Mouse (Mus musculus) thymus, postnatal 14 days (tissue): ENCODE measurements around the gene Cd164.
A peak's percentile ranks its signal among the peaks of the same experiment; 100 is the strongest.

Experiments used
- DNase-seq: peaks from one replicate; pipeline ENCODE4 v3.0.0; 2021

The Cd164 gene

DNA sequence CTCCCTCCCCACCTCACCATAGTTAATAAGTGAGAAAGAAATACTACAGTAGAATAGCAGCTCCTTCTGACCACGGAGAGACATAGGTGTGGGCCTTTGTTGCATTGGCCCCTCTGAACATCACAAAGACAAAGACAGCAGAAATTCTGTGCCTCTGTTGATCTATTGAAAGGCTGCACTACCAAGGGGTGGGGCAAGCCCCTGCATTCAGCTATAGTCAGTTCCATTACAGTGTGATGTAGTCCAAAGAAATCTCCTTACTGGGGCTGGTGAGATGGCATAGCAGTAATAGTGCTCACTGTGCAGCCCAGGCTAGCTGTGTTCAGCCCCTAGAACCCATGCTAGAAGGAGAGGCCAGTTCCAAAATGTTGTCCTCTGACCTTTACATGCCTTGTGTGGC, 14.2 kb upstream of the Cd164 start:
- no peak for DNase-seq

DNA sequence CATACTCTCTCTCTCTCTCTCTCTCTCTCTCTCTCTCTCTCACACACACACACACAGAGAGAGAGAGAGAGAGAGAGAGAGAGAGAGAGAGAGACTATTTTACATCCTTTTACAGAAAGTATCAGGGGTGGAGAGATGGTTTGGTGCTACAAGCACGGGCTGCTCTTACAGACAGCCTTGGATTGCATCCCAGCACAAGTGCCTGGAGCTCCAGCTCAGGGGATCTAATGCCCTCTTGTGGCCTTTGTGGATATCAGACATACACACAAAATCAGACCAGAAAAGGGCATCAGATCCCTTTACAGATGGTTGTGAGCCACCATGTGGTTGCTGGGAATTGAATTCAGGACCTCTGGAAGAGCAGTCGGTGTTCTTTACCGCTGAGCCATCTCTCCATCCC, 13.8 kb upstream of the Cd164 start:
- DNase-seq: peak; percentile 73

DNA sequence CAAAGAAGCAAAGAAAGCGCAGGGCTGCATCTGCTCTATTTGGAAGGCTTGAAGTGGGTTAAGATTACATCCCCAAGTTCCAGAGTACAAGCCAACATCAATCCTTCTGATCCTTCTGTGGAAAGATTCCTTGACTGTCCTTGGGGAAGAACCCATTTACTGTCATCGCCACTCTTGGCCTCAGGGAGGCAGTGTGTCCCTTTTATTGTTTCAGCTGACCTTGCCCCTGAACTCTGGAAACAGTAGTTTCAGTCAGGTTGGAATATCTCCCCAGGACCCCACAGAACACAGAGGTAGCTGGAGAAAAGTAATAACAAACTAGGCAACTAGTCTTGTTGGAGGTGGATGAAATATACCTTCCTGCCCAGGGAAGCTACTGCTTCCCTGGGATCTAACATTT, 10.1 kb upstream of the Cd164 start:
- DNase-seq: peak; percentile 49

DNA sequence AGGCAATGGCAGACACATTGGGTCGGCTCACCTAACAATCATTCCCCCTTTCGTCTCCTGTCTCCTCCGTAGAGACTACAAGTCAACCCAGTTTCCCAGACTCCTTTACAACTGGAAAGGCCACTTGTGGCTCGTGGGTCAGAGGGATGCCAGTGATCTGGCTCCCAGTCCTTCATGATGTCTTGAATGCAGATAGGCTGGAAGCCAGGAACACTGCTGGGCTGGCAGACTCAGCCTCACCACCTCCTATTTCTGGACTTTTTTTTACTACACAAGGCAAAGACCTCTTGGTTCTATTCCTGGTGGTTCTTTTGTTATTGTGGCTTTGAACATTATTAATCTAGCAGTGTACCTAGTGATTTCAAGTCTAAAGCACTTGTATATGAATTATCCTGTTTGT, 4.9 kb upstream of the Cd164 start:
- DNase-seq: no peak

DNA sequence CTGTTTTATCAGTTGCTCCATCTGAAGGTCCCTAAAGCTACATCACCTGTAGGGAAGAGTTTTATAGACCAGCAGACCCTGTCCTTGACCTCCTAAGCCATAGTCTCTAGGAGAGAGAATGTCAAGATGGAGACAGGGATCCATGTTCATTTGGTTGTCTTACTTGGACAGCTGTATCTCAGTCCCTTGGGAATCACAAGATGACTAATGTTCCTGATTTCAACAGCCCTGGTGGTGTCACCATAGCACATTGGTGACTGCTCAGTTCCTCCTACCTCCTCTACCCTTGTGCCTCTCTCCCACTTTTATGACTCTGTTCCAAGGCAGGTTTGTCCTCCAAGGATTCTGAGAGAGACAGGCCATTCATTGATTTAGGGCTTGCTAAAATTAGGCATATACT, 4.3 kb upstream of the Cd164 start:
- DNase-seq: no peak

DNA sequence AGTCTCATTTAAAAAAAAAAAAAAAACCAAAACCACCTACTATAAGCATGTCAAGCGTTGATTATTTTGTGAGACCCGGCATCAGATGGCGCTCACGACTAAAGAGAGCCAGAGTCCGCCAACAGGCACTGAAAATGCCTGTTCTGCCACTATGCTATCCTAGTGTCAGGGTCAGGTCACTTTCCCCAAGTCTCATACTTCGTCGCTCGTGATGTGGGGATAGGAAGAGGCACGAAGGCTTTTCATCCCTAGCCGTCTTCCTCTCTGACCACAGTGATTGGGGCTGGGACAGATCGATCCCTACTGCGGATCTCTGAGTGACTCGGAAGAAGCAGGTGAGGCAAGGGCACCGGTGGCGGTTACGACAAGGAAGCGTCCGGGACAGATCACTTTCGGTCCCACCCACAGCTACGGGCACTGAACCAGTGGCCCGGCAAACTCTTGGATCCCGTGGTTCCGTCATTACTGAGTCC, 670 bp upstream of the Cd164 start:
- DNase-seq: peak; percentile 90

DNA sequence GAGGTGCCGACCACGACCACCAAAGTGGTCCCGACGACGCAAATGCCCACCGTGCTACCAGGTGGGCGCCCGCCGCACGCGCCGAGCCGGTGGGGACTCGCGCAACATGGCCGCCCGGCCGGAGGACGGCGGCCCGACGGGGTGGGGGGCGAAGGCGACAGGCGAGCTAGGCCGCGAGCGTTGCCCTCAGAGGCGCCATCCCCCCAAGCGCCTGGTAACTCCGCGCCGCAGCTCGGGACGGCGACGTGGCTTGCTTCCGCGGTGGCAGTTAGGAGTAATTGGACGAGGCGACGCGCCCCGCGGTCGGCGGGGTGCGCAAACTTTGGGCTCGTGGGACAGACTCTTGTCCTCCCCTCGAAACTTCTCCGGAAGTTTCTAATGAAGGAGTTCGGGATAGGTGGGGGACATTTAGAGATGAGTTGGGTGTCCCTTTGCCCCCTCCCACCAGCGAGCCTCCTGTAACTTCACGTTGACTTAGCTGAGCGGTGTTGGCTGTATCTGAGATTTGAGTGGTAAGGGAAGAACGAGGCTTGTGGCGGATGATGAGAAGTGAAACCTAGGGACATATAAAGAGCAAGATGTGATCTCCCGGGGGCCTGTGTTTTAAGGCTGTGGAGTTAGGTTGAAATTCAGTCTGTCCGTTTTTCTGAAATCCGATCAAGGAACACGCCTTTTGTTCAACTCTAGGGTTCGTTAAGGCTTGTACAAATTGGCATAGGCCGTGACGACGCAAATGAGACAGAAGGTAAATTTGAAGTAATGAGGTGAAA, 611 bp downstream of the Cd164 start:
- peak; percentile 73 for DNase-seq

DNA sequence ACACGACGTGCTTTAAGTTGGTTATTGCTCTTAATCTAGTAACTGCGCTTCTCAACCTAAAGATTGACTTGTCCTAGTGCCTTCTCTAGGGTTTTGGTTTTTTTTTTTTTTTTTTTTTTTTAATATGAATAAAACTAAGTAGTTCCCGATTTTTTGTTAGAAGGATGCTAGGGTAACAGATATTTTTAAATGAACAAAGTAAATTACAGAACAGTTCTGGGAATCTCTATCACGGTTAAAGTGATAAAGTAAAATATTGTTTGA, 1.1 kb downstream of the Cd164 start:
- DNase-seq: no peak

DNA sequence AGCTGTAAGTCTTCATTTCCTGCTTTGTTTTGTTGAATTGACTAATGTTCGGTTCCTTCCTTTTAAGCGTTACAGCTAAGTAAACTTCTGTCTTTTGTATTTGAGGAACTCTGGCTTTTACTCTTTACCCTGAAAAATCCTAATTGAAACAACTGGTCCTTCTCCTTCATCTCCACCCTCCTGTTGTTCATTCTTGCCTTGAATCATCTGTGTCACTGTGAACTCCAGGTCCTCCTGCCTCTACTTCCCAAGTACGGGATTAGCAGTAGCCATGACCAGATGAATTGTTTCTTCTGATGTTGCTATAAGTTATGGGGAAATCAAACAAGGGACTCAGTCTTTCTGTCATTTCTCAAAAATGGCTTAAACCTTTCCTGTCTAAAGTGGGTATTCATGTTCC, 4.2 kb downstream of the Cd164 start:
- DNase-seq: no peak

DNA sequence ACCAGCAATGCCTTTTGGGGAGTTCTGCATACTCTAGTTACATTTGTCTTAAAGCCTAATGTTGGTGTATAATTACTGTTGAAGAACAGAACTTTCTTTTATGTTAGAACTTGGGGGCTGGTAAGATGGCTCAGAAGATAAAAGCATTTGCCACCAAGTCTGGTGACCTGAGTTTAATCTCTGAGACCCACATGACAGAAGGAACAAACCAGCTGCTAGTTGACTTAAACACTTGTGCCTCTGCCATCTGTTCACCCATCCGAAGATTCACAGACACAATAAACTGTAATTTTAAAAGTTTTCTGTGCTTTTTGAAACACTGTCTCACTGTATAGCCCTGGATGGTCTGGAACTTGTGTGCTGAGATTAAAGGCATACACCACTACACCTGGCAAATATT, 6.5 kb downstream of the Cd164 start:
- no peak for DNase-seq

DNA sequence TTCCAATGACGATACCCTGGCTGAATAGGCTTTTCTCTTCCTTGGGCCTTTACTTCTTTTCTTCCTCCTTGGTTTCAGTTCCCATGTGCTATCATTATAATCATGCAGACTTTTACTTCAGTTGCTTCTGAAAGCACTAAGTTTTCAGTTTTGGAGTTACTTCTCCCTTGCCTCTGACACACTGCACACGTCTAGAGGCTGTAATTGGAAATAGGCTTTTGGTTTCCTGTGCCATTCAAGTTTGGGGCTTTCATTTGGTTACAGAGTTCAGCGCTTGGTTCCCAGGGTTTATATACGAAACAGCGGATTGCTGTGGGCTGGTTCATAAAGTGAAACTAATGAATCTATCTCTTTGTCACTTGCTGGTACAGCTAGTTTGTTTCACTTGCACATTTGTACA, 10.8 kb downstream of the Cd164 start:
- DNase-seq: no peak

DNA sequence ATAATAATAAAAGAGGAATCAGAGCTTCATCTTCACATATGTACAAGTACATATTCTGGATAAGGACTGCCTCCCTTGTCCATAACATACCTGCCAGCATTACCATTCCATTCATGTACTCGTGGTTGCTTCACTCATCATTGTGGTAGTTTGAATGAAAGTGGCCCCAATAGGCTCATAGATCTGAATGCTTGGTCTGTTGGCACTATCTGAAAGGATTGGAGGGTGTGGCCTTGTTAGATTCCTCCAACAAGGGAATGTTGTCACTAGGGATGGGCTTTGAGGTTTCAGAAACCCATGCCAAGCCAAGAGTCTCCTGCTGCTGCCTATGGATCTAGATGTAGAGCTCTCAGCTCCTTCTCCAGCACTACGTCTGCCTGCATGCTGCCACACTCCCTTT, 16.8 kb downstream of the Cd164 start:
- DNase-seq: no peak

DNA sequence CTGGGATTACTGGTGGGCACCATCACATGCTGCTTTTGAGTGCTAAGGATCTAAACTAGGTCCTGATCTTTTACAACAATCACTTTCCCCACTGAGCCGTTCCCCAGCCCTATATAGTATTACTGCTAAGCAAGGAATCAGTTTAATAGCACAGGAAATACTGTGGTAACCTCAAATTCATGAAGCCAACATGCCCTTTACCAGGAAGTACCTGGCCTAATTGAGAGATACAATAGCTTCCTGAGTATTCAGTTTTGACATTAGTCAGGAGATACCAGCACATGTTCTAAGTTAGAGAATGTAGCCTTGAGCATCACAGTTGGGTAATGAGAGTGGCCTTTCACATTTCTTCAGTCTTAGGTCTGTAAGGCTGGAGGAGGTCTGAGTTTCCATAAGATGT, 17.5 kb downstream of the Cd164 start:
- no peak for DNase-seq

DNA sequence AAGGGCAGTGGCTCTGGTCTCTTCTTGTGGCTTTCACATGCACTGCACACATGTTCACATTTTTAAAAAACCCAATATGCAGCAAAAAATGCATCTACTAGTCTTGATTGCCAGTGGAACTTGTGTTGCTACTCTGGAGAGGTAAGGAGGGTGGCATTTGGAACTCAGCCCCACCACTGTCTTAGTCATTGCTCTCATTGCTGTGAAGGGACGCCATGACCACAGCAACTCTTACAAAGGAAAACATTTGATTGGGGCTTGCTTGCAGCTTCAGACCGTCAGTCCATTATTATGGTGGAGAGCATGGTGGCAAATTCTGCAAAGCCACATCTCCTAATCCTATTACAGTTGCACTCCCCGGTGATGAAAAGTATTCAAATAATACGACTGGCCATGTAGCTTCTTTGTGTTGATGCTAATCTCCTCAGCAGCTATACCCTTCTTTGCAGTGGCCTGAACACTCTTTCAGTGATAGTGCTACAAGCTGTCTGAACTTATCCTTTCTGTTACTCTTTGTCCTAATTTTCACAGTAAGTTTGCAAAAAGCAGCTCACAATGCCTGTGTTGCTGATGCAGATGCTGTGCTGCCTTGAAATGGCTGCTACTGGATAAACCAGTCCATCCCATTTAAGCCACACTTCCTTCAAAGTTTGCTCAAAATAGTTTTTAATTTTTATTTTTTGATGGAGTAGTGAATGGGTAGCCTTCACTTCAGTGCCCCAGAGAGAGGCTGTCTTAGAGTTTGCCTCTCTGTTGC, 18.2 kb downstream of the Cd164 start:
- no peak for DNase-seq

DNA sequence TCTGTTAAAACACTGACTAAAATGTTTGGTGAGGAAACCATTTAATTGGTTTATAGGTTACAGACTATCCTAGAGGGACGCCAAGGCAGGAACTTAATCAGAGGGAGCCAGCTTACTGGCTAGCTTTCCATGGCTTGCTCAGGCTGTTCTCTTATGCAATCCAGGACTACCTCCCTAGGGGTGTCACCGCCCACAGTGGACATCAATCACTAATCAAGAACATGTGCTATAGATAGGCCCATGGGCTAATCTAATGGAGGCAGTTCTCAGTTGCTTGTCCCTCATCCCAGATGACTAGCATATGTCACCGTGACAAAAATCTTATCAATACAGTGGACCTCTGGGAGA, 18.7 kb downstream of the Cd164 start:
- no peak for DNase-seq

DNA sequence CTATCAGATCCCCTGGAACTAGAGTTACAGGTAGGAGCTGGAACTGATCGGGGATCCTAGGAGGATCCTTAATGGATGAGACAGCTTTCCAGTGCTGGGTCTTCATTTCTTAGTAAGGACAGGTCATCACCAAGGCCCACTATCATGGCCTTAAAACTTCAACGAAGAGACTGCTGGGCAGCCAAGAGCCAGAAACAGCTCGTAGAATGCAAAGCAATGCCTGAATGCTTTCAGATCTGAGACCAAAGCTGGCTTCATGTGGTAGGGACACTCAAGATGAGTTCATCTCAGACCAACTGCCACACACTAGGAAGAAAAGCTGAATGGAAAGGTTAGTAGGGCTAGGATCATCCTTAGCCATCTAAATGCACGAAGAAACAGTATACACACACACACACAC, 19.8 kb downstream of the Cd164 start:
- DNase-seq: no peak

DNA sequence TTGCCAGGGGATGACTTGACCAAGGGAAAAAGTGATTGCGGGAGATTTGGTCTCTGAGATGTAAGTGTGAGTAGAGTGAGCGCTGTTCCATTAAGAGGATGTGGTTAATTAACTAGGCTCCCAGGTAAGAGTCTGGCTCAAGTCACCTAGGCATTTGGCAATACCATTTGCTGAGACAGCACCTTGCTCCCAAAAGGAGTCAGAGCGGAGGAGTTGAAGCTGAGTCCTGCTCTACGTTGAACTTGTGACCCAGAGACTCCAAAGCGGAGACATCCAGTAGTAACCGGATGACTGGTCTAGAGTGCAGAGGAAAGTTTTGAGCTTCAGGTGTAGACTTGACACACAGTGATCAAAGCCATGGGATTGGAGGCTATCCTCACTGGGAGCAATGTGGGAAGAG, 22.8 kb downstream of the Cd164 start:
- DNase-seq: no peak

DNA sequence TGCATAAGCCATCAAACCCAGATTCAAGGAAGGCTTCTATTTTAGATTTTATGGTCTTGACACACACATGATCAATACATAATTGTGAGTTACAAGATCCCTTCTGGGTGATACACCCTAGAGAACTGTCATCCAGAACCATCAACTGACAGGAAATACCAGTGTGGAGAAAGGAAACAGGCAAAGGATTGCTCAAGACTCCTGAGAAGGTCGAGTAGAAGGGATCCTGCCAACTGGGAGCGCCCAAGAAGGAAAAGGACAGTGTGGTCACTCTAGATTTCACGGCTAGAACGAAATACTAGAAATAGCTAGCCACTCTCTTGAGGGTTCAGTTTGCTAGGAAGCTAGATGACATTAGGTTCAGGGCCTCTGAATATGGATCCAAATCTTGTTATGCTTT, 24.2 kb downstream of the Cd164 start:
- DNase-seq: no peak

DNA sequence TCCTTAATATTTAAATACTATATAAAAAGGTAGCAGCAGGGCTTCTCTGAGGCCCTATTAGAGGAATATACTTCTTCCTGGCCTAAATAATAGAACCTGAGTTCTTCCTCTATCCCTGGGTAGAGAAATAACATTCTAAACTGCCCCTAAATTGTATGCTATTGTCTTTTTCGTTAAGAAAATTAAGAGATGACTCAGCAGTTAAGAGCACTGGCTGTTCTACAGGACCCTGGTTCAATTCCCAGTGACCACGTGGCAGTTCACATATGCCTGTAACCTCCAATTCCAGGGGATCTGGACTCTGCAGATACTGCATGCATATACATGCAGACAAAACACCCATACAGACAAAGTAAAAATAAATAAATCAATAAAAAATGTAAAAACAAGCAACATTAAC, 24.6 kb downstream of the Cd164 start:
- no peak for DNase-seq

DNA sequence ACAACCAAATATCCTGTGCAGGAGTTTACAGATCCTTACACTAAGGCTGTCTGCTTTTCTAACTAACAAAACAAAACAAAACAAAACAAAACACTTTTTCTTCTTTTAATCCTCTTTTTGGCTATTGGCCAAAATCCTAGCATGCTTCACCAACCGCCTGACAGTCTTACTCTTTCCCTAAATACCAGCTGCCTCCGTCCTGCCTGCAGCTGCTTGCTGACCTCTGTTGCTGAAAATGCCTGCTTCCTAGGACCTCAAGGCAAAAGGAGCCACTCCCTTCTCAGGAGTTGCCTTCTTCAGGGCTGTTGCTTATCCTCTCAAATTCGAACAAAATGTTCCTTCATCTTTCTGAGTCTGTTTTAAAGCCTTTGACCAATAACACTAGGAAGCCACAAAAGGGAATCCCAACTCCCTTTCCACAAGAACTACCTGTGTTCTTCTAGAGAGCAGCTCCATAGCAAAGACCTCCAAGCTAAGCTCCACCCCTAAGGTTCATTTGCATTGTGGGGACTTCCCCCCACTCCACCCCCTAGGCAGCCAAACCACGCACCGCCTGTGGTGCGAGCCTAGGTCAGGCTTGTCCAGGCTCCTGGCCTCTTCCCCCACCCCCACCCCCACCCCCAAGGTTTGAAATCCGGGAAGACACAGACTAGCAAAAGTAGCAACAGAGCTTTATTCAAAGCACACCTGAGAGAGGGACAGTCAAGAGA, 25.4 kb downstream of the Cd164 start:
- no peak for DNase-seq

DNA sequence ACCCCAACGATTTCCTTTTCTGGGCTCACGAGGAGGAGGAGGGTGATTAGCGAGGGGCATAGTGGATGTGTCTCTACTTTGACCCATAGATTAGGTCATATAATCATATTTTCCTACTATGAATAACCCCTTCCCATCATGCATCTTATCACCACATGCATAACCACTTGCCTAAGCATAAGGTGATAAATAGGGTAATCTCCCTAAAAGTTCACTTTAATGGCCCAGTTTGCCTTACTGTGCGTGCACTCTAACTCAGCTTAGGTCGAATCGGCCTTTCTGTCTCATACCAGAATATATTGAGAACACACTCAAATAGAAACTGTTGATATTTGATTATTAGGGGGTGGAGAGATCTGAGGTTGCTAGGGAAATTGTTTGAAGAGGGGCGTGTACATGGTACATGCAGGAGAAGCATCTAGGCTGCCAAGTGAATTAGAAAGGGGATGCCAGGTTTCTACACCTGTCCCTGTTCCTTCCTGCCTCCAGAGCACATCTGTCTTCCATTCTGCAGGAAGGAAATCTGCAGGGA, 26.1 kb downstream of the Cd164 start:
- DNase-seq: no peak

DNA sequence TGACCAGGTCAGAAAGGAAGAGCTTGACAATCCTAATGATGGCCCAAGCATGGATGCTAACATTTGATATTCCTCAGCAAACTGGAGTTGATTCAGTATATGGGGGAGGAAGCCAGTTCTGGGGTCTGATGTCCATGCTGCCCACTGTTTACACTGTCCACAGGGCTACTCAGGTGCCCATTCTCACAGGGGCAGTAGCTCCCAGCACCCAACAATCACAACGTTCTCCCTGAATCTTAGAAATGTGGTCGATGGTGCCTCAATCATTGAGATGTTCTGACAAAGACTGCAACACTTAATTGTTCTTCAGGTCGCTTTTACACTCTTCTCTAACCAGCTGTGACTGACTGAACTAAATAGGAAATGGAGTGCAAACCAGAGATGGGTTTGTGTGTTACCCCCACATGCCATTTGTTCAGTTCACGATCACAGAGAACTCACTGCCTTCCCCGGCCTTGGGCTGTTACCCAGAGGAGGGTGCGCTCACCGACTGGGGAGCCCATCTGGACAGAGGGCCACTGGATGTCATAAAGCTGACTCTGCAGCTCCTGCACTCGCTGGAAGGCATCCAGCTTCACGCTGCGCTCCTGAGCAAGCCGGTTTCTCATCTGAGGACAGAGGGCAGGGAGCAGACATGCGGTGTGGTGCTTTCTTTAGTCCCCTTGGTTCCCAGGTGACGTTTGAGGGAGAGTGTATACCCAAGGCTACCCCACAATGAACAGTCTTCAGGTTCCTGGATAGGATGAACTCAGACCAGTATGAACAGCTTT, 27.4 kb downstream of the Cd164 start:
- no peak for DNase-seq

DNA sequence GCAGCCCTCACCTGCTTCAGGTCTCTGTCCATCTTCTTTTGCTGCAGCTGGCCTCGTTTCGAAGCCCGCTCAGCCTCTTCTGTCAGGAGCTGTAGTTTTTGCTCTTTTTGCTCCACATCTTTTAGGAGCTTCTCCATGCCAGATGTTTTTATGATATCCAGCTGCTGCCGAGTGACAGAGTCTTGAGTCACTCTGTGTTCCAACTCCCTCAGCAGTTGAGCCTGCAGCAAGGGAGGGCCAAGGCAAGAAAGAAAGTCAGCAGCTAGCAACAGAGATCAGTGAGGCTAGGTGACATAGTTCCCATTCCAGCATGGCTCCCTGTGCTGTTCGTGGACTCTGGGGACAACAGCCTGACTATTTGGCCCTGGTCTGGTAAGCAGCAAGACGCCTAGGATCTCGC, 31.5 kb downstream of the Cd164 start:
- no peak for DNase-seq
